17 mouse cellular contexts compared by ENCODE assay signal in the genomic region with DNA sequence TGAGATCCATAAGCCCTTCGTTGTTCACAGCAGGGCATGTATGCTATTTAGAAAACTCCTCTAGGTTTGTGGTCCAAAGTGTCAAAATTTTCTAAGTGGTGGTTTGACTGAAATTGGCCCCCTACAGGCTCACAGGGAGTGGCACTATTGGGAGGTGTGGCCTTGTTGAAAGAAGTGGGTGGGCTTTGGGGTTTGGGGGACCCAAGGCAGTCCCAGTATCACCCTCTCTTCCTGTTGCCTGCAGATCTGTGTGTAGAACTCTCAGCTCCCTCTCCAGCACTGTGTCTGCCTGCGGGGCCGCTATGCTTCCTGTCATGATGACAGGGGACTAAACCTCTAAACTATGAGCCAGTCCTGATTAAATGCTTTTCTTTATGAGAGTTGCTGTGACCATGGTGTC.
DNase-seq lines count a peak whose midpoint lies in the region; ATAC-seq and TF ChIP-seq lines count a peak whose summit lies in the region.
"Had no signal": no experiment of that assay in that cellular context is flagged by ENCODE, and none has a peak within 500 bp of the region (broad histone marks: within the 10 kb centered on the region; RNA-seq: fewer than 3 reads in every experiment).

No protein-coding gene starts in this region.

- intact Hi-C loops in heart, postnatal 36 days (cut with DNase I): no loop called here

- no peaks in the 10 kb centered on the region for H3K36me3 ChIP-seq in heart, postnatal 0 days (replicated peaks; ENCODE audit: control insufficient read depth, insufficient read depth, low read length)
- no peaks in the 10 kb centered on the region for H3K36me3 ChIP-seq in neural tube, embryonic 15.5 days
- H3K36me3 ChIP-seq: hindbrain, embryonic 10.5 days; limb, embryonic 15.5 days; midbrain, embryonic 10.5 days had no signal

- H3K9ac ChIP-seq in heart, postnatal 0 days (replicated peaks; ENCODE audit: low read depth, low read length): no peak overlapping the region
- H3K9ac ChIP-seq in neural tube, embryonic 15.5 days (replicated peaks): no peak overlapping the region
- H3K9ac ChIP-seq: forebrain, embryonic 13.5 days; limb, embryonic 15.5 days had no signal

- 40% methylated on average over 3 of the region's 3 CpGs for WGBS in heart, postnatal 0 days
- 90% methylated on average over 3 of the region's 3 CpGs for WGBS in neural tube, embryonic 15.5 days

- TF ChIP-seq CTCF in heart, postnatal 0 days (IDR thresholded peaks at IDR 0.05; ENCODE audit: low read depth): no peak

- no peak for DNase-seq in heart, postnatal 0 days (ENCODE audit: low spot score)
- no peak for DNase-seq in heart, postnatal 36 days
- peak; percentile 3 to 23 for DNase-seq in CD8-positive naive resting alpha-beta T cell, adult 2 months (ENCODE audit: low read depth in 2 of 2, low spot score in 2 of 2)
- DNase-seq in thymus, postnatal 14 days: peak; percentile 79
- no peak for DNase-seq in cerebellum, postnatal 14 days
- DNase-seq: adrenal gland, postnatal 36 days; cerebellum, adult 9-11 months; right cerebral cortex, postnatal 4 days had no signal

- no peak overlapping the region for H3K4me3 ChIP-seq in heart, postnatal 0 days (ENCODE audit: low read depth, low read length)
- no peak overlapping the region for H3K4me3 ChIP-seq in neural tube, embryonic 15.5 days (replicated peaks)
- H3K4me3 ChIP-seq: forebrain, embryonic 13.5 days; hindbrain, embryonic 10.5 days; limb, embryonic 15.5 days; midbrain, embryonic 10.5 days had no signal

- H3K27me3 ChIP-seq in heart, postnatal 0 days (ENCODE audit: control insufficient read depth, insufficient read depth, low read length): no peaks in the 10 kb centered on the region
- H3K27me3 ChIP-seq in neural tube, embryonic 15.5 days (replicated peaks): no peaks in the 10 kb centered on the region
- H3K27me3 ChIP-seq: forebrain, embryonic 13.5 days; limb, embryonic 15.5 days had no signal

- ATAC-seq in heart, postnatal 0 days (ENCODE audit: insufficient read depth, low read depth): no peak
- peak; percentile 40 to 53; a peak in 3 of 4 replicates for ATAC-seq in hematopoietic stem cell, adult 5-6 weeks (replicated peaks in 1 of 2; ENCODE audit: insufficient read depth in 1 of 2, low FRiP score in 2 of 2, low TSS enrichment in 1 of 2, low read depth in 1 of 2, poor library complexity in 2 of 2, severe bottlenecking in 2 of 2)
- no peak for ATAC-seq in neural tube, embryonic 15.5 days (ENCODE audit: low FRiP score)
- ATAC-seq: activated CD4-positive, CD25-positive, alpha-beta regulatory T cell, adult 4 months; forebrain, embryonic 13.5 days; lung, postnatal 0 days had no signal

- H3K9me3 ChIP-seq in heart, postnatal 0 days (replicated peaks; ENCODE audit: control insufficient read depth, low read length): no peaks in the 10 kb centered on the region
- H3K9me3 ChIP-seq in neural tube, embryonic 15.5 days (replicated peaks): no peaks in the 10 kb centered on the region
- H3K9me3 ChIP-seq: forebrain, embryonic 13.5 days; hindbrain, embryonic 10.5 days; limb, embryonic 15.5 days; midbrain, embryonic 10.5 days had no signal

- H3K27ac ChIP-seq in heart, postnatal 0 days (ENCODE audit: low read depth): peak overlapping the region; percentile 70
- H3K27ac ChIP-seq in neural tube, embryonic 15.5 days (replicated peaks): no peak overlapping the region
- H3K27ac ChIP-seq: forebrain, embryonic 13.5 days; hindbrain, embryonic 10.5 days; kidney, postnatal 0 days; limb, embryonic 15.5 days; midbrain, embryonic 10.5 days had no signal

- H3K4me2 ChIP-seq in heart, postnatal 0 days (ENCODE audit: low read depth, low read length): no peak overlapping the region
- H3K4me2 ChIP-seq in neural tube, embryonic 15.5 days: no peak overlapping the region
- H3K4me2 ChIP-seq: forebrain, embryonic 13.5 days; limb, embryonic 15.5 days had no signal

- peaks cover 38% of the 10 kb centered on the region for H3K4me1 ChIP-seq in heart, postnatal 0 days (ENCODE audit: control insufficient read depth, insufficient read depth)
- H3K4me1 ChIP-seq in neural tube, embryonic 15.5 days: peaks cover 16% of the 10 kb centered on the region

- no peak for TF ChIP-seq EP300 in heart, postnatal 0 days (IDR thresholded peaks at IDR 0.05; ENCODE audit: low read depth)

Comparison
In these comparisons a context has a peak if more than half of its experiments do, and no peak if none do; other contexts are left out.
1. ATAC-seq: peak in hematopoietic stem cell, adult 5-6 weeks (2 of 2); none in heart, postnatal 0 days (single experiment) and neural tube, embryonic 15.5 days (single experiment).
2. DNase-seq: peak in CD8-positive naive resting alpha-beta T cell, adult 2 months (2 of 2) and thymus, postnatal 14 days (single experiment); none in heart, postnatal 0 days (single experiment), heart, postnatal 36 days (0 of 2) and cerebellum, postnatal 14 days (0 of 2).